Mouse (Mus musculus) midbrain, postnatal 0 days (tissue): ENCODE results near the gene Pip5k1a. TPM values are rescaled to one million over a fixed set of nuclear protein-coding genes. Genes with fewer than 3 reads are reported as not detected.
A peak's percentile ranks its signal among the peaks of the same experiment; 100 is the strongest.
"Not testable (repeated sequence)": the region's sequence is repeated elsewhere in the genome, so short reads cannot be mapped to it uniquely, and the experiment has no call there.

Source experiments
- ATAC-seq: fragments of 200-750 bp; cut with Nextera tagmentation; 2 replicates; pipeline ENCODE4 v1.8.0; 2017; ENCODE audit warnings: moderate number of reproducible peaks, mild to moderate bottlenecking, moderate TSS enrichment, moderate library complexity; ENCODE audit not compliant: low FRiP score
- DNase-seq: peaks from one replicate; pipeline ENCODE4 v3.0.0-alpha.2; 2015; ENCODE audit warnings: low spot score
- H3K27ac ChIP-seq: fragments of 300-500 bp; sonication (generic); 2 replicates; pipeline ENCODE4 v1.5.1; 2014; ENCODE audit warnings: low read depth, mild to moderate bottlenecking, low read length, mixed read lengths
- H3K27me3 ChIP-seq: fragments of 300-500 bp; sonication (generic); 2 replicates; pipeline ENCODE4 v1.6.1; 2014; ENCODE audit warnings: low read length, control low read depth, mixed read lengths; ENCODE audit not compliant: insufficient read depth
- H3K36me3 ChIP-seq: fragments of 300-500 bp; sonication (generic); 2 replicates; pipeline ENCODE4 v1.6.1; 2014; ENCODE audit warnings: low read length, control low read depth, mixed read lengths; ENCODE audit not compliant: insufficient read depth
- H3K4me1 ChIP-seq: fragments of 300-500 bp; sonication (generic); 2 replicates; pipeline ENCODE4 v1.6.1; 2014; ENCODE audit warnings: mild to moderate bottlenecking, control low read depth, antibody characterized with exemption, low read length, mixed read lengths; ENCODE audit not compliant: insufficient read depth
- H3K4me2 ChIP-seq: fragments of 300-500 bp; sonication (generic); 2 replicates; pipeline ENCODE4 v1.6.1; 2014; ENCODE audit warnings: low read depth, mild to moderate bottlenecking, low read length, mixed read lengths; ENCODE audit not compliant: poor library complexity, severe bottlenecking
- H3K4me3 ChIP-seq: fragments of 300-500 bp; sonication (generic); 2 replicates; pipeline ENCODE4 v1.5.1; 2014; ENCODE audit warnings: low read depth, mild to moderate bottlenecking, low read length, moderate library complexity
- H3K9ac ChIP-seq: fragments of 300-500 bp; sonication (generic); replicated peaks from 2 replicates; pipeline ENCODE4 v1.6.1; 2014; ENCODE audit warnings: mild to moderate bottlenecking, low read length, moderate library complexity, mixed read lengths; ENCODE audit not compliant: poor library complexity, severe bottlenecking
- H3K9me3 ChIP-seq: fragments of 300-500 bp; sonication (generic); 2 replicates; pipeline ENCODE4 v1.6.1; 2016; ENCODE audit warnings: low read length, control low read depth
- CTCF ChIP-seq: IDR thresholded peaks from 2 replicates; pipeline ENCODE4 v1.5.1; 2016; ENCODE audit warnings: antibody characterized with exemption, mild to moderate bottlenecking
- WGBS: fragments of 180-500 bp; shearing (Covaris S2); extraction: QIAGEN DNeasy Blood & Tissue Kit; methylation state at CpG from one replicate; pipeline ENCODE4 v1.1.7; 2014; 5-methylcytosine and 5-hydroxymethylcytosine counted together
- polyA plus RNA-seq: library from polyadenylated mRNA; unstranded; fragments of >200 nt; fragmentation: Nextera tagmentation; extraction: Ambion mirVana; gene quantifications from 2 replicates; pipeline ENCODE4 v1.2.1, GENCODE M21; 2015
- total RNA-seq: library from RNA; depleted of rRNA; stranded (reverse); fragments of >200 nt; gene quantifications from 2 replicates; pipeline ENCODE4 v1.2.3, GENCODE M21; 2014

Gene Pip5k1a
- total and polyA plus RNA-seq, 2 experiments from 2014 or later = 13.3 to 20.1 TPM

GRCm38 (mm10) chr3:95042166-95042837 lies 64.4 kb downstream of the Pip5k1a start, which contains the start of gene Psmd4:
TSS of gene Psmd4 (minus strand) at chr3:95042614.
- H3K9me3 ChIP-seq = no peaks in the 10 kb centered on the region
- H3K36me3 ChIP-seq = peaks cover 7% of the 10 kb centered on the region; the same call in 1 of the 2 replicates
- WGBS = under 1% methylated on average over 34 of the region's 36 CpGs
- no peak for TF ChIP-seq CTCF
- no peaks in the 10 kb centered on the region; the same call in 1 of the 2 replicates for H3K4me1 ChIP-seq
- H3K27me3 ChIP-seq = no peaks in the 10 kb centered on the region
- H3K4me3 ChIP-seq = peak within 1 kb of the TSS; percentile 73
- H3K4me2 ChIP-seq = peak within 1 kb of the TSS; percentile 69
- H3K27ac ChIP-seq = peak within 1 kb of the TSS; percentile 75
- ATAC-seq = peak; percentile 99
- DNase-seq = peak; percentile 98
- H3K9ac ChIP-seq = peak within 1 kb of the TSS; percentile 80

GRCm38 (mm10) chr3:95041625-95042024 lies 65.1 kb downstream of the Pip5k1a start:
- Histone ChIP-seq H3K27me3 (no peaks in the 10 kb centered on the region), H3K4me3 (peak overlapping the region; percentile 73), H3K9me3 (no peaks in the 10 kb centered on the region), H3K4me2 (peak overlapping the region; percentile 69), H3K9ac (peak overlapping the region; percentile 80), H3K36me3 (peaks cover 7% of the 10 kb centered on the region), H3K27ac (no peak overlapping the region), H3K4me1 (no peaks in the 10 kb centered on the region; the same call in 1 of the 2 replicates)
- no peak for ATAC-seq
- no peak for DNase-seq
- 22% methylated on average over 3 of the region's 3 CpGs for WGBS
- no peak for TF ChIP-seq CTCF

DNA sequence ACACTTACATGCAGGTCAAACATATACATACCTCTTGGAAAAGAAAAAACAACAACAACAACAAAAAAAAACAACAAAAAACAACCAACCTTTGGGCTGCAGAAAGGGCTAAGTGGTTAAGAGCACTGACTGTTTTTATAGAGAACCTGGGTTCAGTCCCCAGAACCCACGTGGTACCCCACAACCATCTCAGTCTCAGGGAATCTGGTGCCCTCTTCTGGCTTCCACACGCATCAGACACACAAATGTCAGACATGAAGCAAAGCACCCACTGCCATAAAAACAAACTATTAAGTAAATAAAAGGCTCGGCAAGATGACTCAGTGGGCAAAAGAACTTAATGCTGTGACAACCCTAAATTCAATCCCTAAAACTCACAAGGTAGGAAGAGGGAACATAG lies 76.8 kb downstream of the Pip5k1a start:
- H3K4me3 ChIP-seq = no peak overlapping the region
- H3K9ac ChIP-seq = no peak overlapping the region
- DNase-seq (no peak), ATAC-seq (no peak)
- H3K4me1 ChIP-seq = no peaks in the 10 kb centered on the region
- no peak overlapping the region for H3K4me2 ChIP-seq
- H3K27ac ChIP-seq = no peak overlapping the region
- peak; percentile 21 for TF ChIP-seq CTCF
- peaks cover 30% of the 10 kb centered on the region for H3K36me3 ChIP-seq
- no peaks in the 10 kb centered on the region for H3K9me3 ChIP-seq
- no peaks in the 10 kb centered on the region for H3K27me3 ChIP-seq
- WGBS = 77% methylated on average over 3 of the region's 3 CpGs

DNA sequence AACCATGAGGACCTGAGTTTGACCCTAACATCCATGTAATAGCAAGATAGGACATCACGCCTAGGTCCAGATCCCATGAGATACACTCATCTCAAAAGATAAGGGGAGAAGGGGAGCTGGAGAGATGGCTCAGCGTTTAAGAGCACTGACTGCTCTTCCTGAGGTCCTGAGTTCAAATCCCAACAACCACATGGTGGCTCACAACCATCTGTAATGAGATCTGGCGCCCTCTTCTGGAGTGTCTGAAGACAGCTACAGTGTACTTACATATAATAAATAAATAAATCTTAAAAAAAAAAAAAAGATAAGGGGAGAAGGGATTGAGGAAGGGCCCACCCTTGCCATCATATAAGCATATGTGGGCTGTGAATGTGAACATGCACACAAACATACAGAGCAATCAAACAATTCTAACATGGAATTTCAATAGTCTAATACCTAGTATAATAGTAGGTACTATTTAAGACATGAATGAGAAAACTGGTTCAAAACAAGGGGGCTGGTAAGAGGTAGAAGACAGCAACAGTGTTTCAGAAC lies 77.4 kb downstream of the Pip5k1a start:
- peaks cover 26% of the 10 kb centered on the region for H3K36me3 ChIP-seq
- H3K27me3 ChIP-seq, H3K4me2 ChIP-seq, H3K4me3 ChIP-seq, H3K27ac ChIP-seq, H3K4me1 ChIP-seq, H3K9ac ChIP-seq, H3K9me3 ChIP-seq, DNase-seq, ATAC-seq: not testable (repeated sequence)
- WGBS = 69% methylated on average over 3 of the region's 3 CpGs

GRCm38 (mm10) chr3:95028603-95029002 lies 78.1 kb downstream of the Pip5k1a start:
- H3K9ac ChIP-seq = no peak overlapping the region
- no peak overlapping the region for H3K4me3 ChIP-seq
- no peak for DNase-seq
- ATAC-seq = no peak
- H3K36me3 ChIP-seq = peaks cover 19% of the 10 kb centered on the region
- no peak overlapping the region for H3K27ac ChIP-seq
- no peaks in the 10 kb centered on the region for H3K4me1 ChIP-seq
- 91% methylated on average over 3 of the region's 3 CpGs for WGBS
- H3K27me3 ChIP-seq = no peaks in the 10 kb centered on the region
- no peaks in the 10 kb centered on the region for H3K9me3 ChIP-seq
- no peak overlapping the region for H3K4me2 ChIP-seq
- no peak for TF ChIP-seq CTCF

DNA sequence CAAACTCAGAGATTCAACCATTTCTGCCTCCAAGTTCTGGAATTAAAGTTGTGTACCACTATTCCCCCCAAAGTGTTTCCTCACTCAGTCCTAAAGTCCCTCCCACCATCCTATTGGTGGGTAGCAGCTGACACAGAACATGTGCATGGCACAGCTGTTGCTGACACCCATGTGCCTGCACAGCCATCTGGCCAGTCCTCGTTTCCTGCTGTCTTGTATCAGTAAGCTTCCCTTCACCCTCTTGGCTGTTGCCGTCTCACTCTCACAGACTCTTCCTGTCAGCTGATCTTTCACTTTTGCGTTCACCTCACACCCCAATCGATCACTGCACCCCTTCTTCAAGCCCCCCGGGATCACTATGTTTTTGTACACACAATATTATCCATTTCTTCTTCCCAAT lies 79.0 kb downstream of the Pip5k1a start:
- Histone ChIP-seq H3K4me3 (no peak overlapping the region), H3K9ac (no peak overlapping the region), H3K27ac (no peak overlapping the region), H3K4me2 (no peak overlapping the region), H3K4me1 (no peaks in the 10 kb centered on the region), H3K27me3 (no peaks in the 10 kb centered on the region), H3K36me3 (peaks cover 10% of the 10 kb centered on the region), H3K9me3 (no peaks in the 10 kb centered on the region)
- no peak for DNase-seq
- no peak for ATAC-seq
- no peak for TF ChIP-seq CTCF
- WGBS = 69% methylated on average over 5 of the region's 5 CpGs
